Mouse (Mus musculus) kidney, embryonic 15.5 days (tissue): ENCODE measurements at regions not wholly inside any gene's neighbourhood (a gene's known extent, or its start where the extent isn't known, plus 50 kb on each side); places are given as distances from the start of the nearest gene placed in this dataset.

Source experiments
- ATAC-seq: fragments of 200-750 bp; cut with Nextera tagmentation; replicated peaks from 2 replicates; pipeline ENCODE4 v1.8.0; 2017; ENCODE audit warnings: moderate TSS enrichment; ENCODE audit not compliant: low FRiP score
- H3K27ac ChIP-seq: fragments of 300-500 bp; sonication (generic); 2 replicates; pipeline ENCODE4 v1.5.1; 2015; ENCODE audit warnings: mild to moderate bottlenecking, inconsistent platforms
- H3K27me3 ChIP-seq: fragments of 300-500 bp; sonication (generic); 2 replicates; pipeline ENCODE4 v1.6.1; 2015; ENCODE audit warnings: inconsistent platforms
- H3K36me3 ChIP-seq: fragments of 300-500 bp; sonication (generic); 2 replicates; pipeline ENCODE4 v1.6.1; 2015; ENCODE audit warnings: inconsistent platforms
- H3K4me1 ChIP-seq: fragments of 300-500 bp; sonication (generic); 2 replicates; pipeline ENCODE4 v1.6.1; 2015; ENCODE audit warnings: inconsistent platforms
- H3K4me2 ChIP-seq: fragments of 300-500 bp; sonication (generic); 2 replicates; pipeline ENCODE4 v1.6.1; 2015; ENCODE audit warnings: moderate library complexity, mild to moderate bottlenecking, inconsistent platforms
- H3K4me3 ChIP-seq: fragments of 300-500 bp; sonication (generic); replicated peaks from 2 replicates; pipeline ENCODE4 v1.5.1; 2015; ENCODE audit warnings: mild to moderate bottlenecking, inconsistent platforms
- H3K9ac ChIP-seq: fragments of 300-500 bp; sonication (generic); 2 replicates; pipeline ENCODE4 v1.6.1; 2015; ENCODE audit warnings: mild to moderate bottlenecking, inconsistent platforms
- H3K9me3 ChIP-seq: fragments of 300-500 bp; sonication (generic); replicated peaks from 2 replicates; pipeline ENCODE4 v1.6.1; 2016; ENCODE audit warnings: inconsistent platforms
- WGBS: fragments of 180-500 bp; shearing (Covaris S2); methylation state at CpG from one replicate; pipeline ENCODE4 v1.1.7; 2015; ENCODE audit warnings: mixed read lengths; 5-methylcytosine and 5-hydroxymethylcytosine counted together

- no peak overlapping the region for H3K9ac ChIP-seq
- no peaks in the 10 kb centered on the region for H3K4me1 ChIP-seq
- H3K4me2 ChIP-seq: no peak overlapping the region
- H3K9me3 ChIP-seq: no peaks in the 10 kb centered on the region
- H3K27ac ChIP-seq: no peak overlapping the region
- WGBS: 83% methylated on average over 4 of the region's 4 CpGs
- no peaks in the 10 kb centered on the region for H3K36me3 ChIP-seq
- ATAC-seq: no peak
- no peak overlapping the region for H3K4me3 ChIP-seq
- no peaks in the 10 kb centered on the region for H3K27me3 ChIP-seq
These were observed 230.0 kb upstream of the Lrig3 start for GRCm38 (mm10) chr10:125735744-125736494.

DNA sequence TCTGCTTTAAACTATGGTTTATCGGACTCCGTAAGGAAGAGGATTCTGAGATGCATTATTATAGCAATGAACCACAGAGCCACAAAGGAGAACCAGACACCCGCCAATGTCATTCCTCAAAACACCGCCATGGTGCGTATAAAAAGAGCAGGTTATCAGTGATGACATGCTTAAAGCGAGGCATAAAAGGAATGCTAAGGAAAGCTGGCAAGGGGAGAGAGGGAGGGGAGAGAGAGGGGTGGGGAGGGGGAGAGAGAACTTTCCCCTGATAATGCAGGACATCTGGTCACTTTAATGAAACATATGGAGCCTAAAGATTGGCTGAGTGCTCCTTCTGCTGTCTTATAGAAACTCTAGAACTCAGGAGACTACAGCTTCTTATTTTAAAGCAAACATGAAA, 222.8 kb upstream of the Lrig3 start:
- Histone ChIP-seq H3K36me3 (no peaks in the 10 kb centered on the region), H3K9ac (no peak overlapping the region), H3K4me1 (peaks cover 7% of the 10 kb centered on the region; the same call in 1 of the 2 replicates), H3K4me2 (no peak overlapping the region), H3K27me3 (no peaks in the 10 kb centered on the region), H3K27ac (no peak overlapping the region), H3K9me3 (no peaks in the 10 kb centered on the region), H3K4me3 (no peak overlapping the region)
- WGBS: 62% methylated on average over 6 of the region's 6 CpGs
- ATAC-seq: no peak

DNA sequence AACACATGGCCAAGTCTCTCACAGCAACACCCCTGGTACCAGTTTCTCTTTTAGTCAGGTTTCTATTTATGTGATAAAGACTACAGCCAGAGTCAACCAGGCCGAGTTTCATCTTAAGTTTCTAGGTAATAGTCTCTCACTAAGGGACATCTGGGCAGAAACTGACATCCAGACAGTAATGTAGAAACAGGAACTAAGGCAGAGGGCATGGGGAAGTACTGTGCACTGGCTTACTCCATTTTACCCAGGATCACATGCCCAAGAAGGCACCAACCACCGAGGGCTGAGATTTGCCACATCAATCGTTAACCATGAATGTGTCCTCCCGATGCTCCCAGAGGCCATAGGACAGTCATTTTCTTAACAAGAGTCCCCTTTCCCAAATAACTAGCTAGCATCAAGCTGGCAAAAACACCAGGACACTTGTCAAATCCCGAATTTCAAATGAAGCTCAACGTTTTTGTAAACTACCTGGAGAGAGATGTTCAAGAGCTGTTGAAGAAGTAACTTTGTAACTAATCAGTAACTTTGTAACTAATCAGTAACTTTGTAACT, 216.9 kb upstream of the Lrig3 start:
- WGBS: 64% methylated on average over 6 of the region's 6 CpGs
- H3K4me1 ChIP-seq: no peaks in the 10 kb centered on the region
- H3K27ac ChIP-seq: no peak overlapping the region
- no peaks in the 10 kb centered on the region for H3K36me3 ChIP-seq
- no peaks in the 10 kb centered on the region for H3K27me3 ChIP-seq
- no peak overlapping the region for H3K9ac ChIP-seq
- no peak overlapping the region for H3K4me3 ChIP-seq
- no peaks in the 10 kb centered on the region for H3K9me3 ChIP-seq
- H3K4me2 ChIP-seq: no peak overlapping the region
- 0 out of 2 replicates have a peak, but pooled peaks have one; percentile 55 for ATAC-seq

DNA sequence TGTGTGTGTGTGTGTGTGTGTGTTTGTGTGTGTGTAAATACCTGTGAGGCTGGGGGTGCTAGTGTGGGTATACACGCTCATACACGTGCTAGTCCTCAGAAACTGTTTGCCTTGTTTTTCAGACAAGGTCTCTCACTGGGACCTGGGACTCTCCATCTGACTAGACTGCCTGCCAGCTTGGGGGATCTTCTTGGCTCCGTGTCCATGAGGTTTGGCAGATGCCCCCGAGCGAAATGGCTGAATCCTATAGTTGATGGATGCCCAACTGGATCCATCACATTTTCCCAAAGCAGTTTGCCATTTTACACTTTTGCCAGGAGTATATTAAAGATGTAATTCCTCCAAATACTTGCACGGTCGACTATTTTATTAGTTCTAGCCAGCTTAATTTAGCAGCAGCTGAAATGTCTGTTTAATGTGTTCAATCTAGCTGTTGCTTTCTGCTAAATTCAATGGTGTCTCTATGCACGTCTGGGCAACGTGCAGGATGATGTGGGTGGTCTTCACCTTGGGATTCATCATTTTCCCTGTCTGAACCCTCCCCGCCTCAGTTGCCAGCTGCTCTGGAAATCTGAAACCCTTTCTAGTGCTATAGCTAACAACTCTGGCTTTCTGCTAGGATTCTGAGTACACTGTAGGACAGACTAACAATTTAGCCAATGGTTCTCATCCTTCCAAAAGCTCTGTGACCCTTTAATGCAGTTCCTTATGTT, 213.3 kb upstream of the Lrig3 start:
- no peak overlapping the region for H3K4me2 ChIP-seq
- no peak overlapping the region for H3K27ac ChIP-seq
- H3K36me3 ChIP-seq: no peaks in the 10 kb centered on the region
- no peak for ATAC-seq
- H3K9me3 ChIP-seq: no peaks in the 10 kb centered on the region
- no peak overlapping the region for H3K4me3 ChIP-seq
- H3K27me3 ChIP-seq: no peaks in the 10 kb centered on the region
- H3K9ac ChIP-seq: no peak overlapping the region
- 66% methylated on average over 10 of the region's 10 CpGs for WGBS
- H3K4me1 ChIP-seq: no peaks in the 10 kb centered on the region

GRCm38 (mm10) chr10:125759171-125759570, 206.8 kb upstream of the Lrig3 start:
- 90% methylated on average over 3 of the region's 3 CpGs for WGBS
- H3K36me3 ChIP-seq: no peaks in the 10 kb centered on the region
- no peaks in the 10 kb centered on the region for H3K27me3 ChIP-seq
- no peak overlapping the region for H3K4me3 ChIP-seq
- H3K27ac ChIP-seq: no peak overlapping the region
- H3K9ac ChIP-seq: no peak overlapping the region
- no peak overlapping the region for H3K4me2 ChIP-seq
- H3K9me3 ChIP-seq: 0 out of 2 replicates have a peak, but pooled peaks cover 6% of the 10 kb centered on the region
- no peaks in the 10 kb centered on the region for H3K4me1 ChIP-seq
- ATAC-seq: no peak

DNA sequence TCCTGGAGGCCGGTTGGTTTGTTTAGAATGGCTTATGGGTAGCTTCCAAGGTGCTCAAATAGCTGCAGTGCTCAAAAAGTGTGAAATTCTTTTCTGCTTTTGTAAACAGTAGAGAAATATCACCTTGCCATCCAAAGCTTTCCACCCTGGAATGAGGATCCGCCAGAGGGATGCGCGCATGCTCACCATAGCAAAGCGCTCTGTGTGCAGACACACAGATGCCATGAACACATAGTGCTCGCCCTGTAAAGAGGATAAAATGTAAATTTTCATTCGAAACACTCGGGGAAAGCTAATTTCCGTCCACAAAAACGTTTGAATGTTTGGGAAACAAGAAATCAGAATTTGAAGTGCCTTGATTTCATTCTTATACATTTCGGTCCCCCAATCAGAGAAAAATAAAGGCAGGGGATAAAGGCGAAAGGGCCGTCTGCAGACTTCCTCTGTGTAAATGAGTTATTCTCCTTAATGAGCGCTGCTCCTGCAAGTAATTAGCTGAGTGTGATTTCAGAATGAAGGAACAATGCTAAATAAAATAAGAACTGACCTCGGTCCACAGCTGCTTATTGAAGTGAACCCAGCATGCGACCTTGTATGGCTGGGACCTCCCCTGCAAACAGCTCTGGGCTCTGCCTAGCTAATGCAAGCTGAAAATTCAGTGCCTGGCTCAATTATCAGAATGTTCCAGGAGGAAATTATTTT, 203.4 kb upstream of the Lrig3 start:
- WGBS: 76% methylated on average over 16 of the region's 16 CpGs
- no peak for ATAC-seq
- Histone ChIP-seq H3K4me3 (no peak overlapping the region), H3K27ac (no peak overlapping the region), H3K9ac (no peak overlapping the region), H3K4me2 (no peak overlapping the region), H3K4me1 (no peaks in the 10 kb centered on the region), H3K9me3 (0 out of 2 replicates have a peak, but pooled peaks cover 6% of the 10 kb centered on the region), H3K36me3 (no peaks in the 10 kb centered on the region), H3K27me3 (no peaks in the 10 kb centered on the region)

GRCm38 (mm10) chr10:125764402-125765102, 201.4 kb upstream of the Lrig3 start:
- H3K9ac ChIP-seq: no peak overlapping the region
- H3K4me3 ChIP-seq: no peak overlapping the region
- H3K27ac ChIP-seq: no peak overlapping the region
- 0 out of 2 replicates have a peak, but pooled peaks cover 6% of the 10 kb centered on the region for H3K9me3 ChIP-seq
- 64% methylated on average over 10 of the region's 10 CpGs for WGBS
- no peaks in the 10 kb centered on the region for H3K36me3 ChIP-seq
- H3K27me3 ChIP-seq: no peaks in the 10 kb centered on the region
- no peaks in the 10 kb centered on the region for H3K4me1 ChIP-seq
- 0 out of 2 replicates have a peak, but pooled peaks have one; percentile 29 for ATAC-seq
- no peak overlapping the region for H3K4me2 ChIP-seq

- Histone ChIP-seq H3K36me3 (no peaks in the 10 kb centered on the region), H3K9ac (no peak overlapping the region), H3K4me1 (no peaks in the 10 kb centered on the region), H3K9me3 (0 out of 2 replicates have a peak, but pooled peaks cover 6% of the 10 kb centered on the region), H3K4me2 (no peak overlapping the region), H3K27me3 (no peaks in the 10 kb centered on the region), H3K27ac (no peak overlapping the region), H3K4me3 (no peak overlapping the region)
- WGBS: 74% methylated on average over 10 of the region's 10 CpGs
- ATAC-seq: no peak
These were observed 200.7 kb upstream of the Lrig3 start for GRCm38 (mm10) chr10:125765103-125765820.

GRCm38 (mm10) chr10:125768281-125768680, 197.7 kb upstream of the Lrig3 start:
- H3K4me3 ChIP-seq: no peak overlapping the region
- H3K4me2 ChIP-seq: no peak overlapping the region
- no peaks in the 10 kb centered on the region for H3K36me3 ChIP-seq
- WGBS: 76% methylated on average over 3 of the region's 3 CpGs
- H3K9me3 ChIP-seq: no peaks in the 10 kb centered on the region
- no peak for ATAC-seq
- no peak overlapping the region for H3K9ac ChIP-seq
- no peaks in the 10 kb centered on the region for H3K4me1 ChIP-seq
- H3K27me3 ChIP-seq: no peaks in the 10 kb centered on the region
- H3K27ac ChIP-seq: no peak overlapping the region

DNA sequence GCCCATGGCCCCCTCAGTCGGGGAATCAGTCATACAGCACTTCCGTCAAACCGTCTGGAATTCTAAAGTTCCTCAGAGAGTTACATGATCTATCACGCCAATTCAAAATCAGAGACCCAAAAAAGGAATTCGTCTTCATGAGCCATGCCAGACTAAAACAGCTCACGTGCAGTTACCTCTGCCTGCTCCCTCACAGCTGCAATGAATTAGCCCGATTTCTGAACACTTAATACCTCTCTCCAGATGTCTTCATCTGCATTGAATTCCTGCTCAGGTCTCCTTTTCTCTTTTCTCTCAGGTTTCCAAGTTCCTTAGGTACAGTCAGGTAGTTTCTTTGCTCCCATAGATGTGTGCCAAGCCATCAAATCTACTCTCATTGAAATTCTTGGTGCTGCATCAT, 192.4 kb upstream of the Lrig3 start:
- Histone ChIP-seq H3K9ac (no peak overlapping the region), H3K4me3 (no peak overlapping the region), H3K4me2 (no peak overlapping the region), H3K27ac (no peak overlapping the region), H3K36me3 (no peaks in the 10 kb centered on the region), H3K27me3 (no peaks in the 10 kb centered on the region), H3K4me1 (no peaks in the 10 kb centered on the region), H3K9me3 (no peaks in the 10 kb centered on the region)
- 76% methylated on average over 7 of the region's 7 CpGs for WGBS
- ATAC-seq: no peak

- H3K9ac ChIP-seq: no peak overlapping the region
- WGBS: 56% methylated on average over 6 of the region's 6 CpGs
These were observed 183.5 kb upstream of the Lrig3 start for GRCm38 (mm10) chr10:125782486-125782885.

More at GRCm38 (mm10) chr10:125782486-125782885, 183.5 kb upstream of the Lrig3 start:
- H3K9me3 ChIP-seq: no peaks in the 10 kb centered on the region
- no peak overlapping the region for H3K4me2 ChIP-seq
- ATAC-seq: no peak
- H3K27me3 ChIP-seq: no peaks in the 10 kb centered on the region
- no peak overlapping the region for H3K27ac ChIP-seq
- no peaks in the 10 kb centered on the region for H3K36me3 ChIP-seq
- no peak overlapping the region for H3K4me3 ChIP-seq
- peaks cover 26% of the 10 kb centered on the region for H3K4me1 ChIP-seq
